Mouse (Mus musculus) spleen, postnatal 36 days (tissue): ENCODE measurements around the gene Pllp.

Experiments
- DNase-seq, 2 experiments: peaks; one replicate each; pipeline ENCODE4 v3.0.0; 2022; ENCODE audit warnings: low spot score in 2 of 2, mixed read lengths in 1 of 2

Pllp gene

DNA sequence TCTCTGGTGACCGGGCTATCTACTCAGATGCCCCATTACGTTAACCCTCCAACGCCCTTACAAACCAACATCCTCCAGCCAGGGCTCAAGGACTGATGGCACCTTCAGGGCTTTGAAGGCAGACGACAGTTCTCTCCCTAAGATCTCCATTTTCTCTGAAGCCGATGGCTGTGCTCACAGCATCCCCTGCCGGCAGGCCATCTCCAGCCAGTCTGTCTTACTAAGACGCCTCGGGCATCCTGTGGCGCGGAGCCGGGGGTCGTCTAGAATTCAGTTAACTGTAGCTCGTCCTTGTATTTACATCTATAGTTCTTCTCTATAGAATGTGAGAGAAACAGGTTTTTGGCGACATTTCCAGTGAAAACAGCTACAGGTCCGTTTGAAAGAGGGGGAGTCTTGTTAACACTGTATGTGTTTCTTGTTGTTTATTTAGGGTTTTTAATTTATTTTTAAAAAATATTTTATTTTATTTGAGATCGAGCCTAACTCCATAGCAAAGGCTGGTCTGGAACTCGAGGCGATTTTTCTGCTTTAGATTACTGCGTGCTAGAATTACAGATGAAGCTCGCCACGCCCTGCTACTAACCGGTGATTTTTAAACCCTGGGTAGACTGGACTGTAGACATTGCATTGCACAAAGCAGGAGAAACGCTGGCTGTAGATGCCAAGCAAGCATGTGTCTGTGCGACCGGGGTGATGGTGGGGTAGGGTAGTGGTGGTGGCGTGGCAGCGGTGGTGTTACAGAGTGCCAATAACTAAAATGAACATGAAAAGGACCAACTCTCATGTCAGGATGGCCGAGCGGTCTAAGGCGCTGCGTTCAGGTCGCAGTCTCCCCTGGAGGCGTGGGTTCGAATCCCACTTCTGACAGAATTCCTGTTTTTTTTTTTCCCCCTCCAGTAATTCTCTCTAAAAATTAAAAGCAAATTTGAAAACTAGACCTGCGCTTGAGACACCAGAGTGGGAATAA, 7.1 kb upstream of the Pllp start:
- peak; percentile 77 to 78 for DNase-seq

GRCm38 (mm10) chr8:94702156-94702555, 6.1 kb upstream of the Pllp start:
- DNase-seq, result no peak

DNA sequence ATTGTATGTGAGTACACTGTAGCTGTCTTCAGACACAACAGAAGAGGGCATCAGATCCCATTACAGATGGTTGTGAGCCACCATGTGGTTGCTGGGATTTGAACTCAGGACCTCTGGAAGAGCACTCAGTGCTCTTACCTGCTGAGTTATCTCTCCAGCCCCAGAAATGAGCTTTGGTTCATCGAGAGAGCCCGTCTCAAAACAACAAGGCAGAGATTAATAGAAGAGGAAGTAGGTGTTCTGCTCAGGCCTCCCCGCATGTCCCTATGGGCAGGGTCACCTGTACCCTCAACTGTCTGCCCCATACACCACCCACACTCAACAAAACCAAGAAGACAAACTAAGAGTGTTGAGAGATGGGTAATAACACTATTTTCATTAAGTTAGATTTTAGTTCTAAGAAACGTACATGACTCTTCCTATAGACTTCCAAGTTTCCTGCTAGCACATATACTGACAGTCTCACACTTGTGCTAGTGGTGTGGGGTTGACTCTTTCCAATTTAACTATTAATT, 4.4 kb upstream of the Pllp start:
- no peak for DNase-seq

DNA sequence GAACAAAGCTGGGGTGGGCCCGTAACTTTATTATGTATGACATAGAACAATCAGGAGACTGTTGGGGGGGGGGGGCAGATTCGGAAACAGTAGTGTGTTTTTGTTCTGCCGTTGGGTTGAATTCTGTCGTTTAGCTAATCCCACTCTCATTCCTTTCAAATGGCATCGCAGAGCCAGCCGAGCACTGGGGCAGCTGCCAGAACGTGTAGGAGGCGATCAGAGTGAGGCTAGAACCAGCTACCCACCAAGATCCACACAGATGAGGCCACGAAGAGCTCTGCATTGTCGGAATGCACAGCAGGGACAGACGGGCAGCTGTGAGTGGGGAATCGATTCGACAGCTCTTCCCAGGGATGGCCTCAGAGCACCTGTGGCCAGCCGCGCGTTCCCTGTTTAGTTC, 3.3 kb upstream of the Pllp start:
- DNase-seq, result no peak

- DNase-seq, result no peak
These were observed 1.9 kb upstream of the Pllp start for GRCm38 (mm10) chr8:94697956-94698355.

GRCm38 (mm10) chr8:94696566-94696965, 488 bp upstream of the Pllp start:
- DNase-seq, result no peak

DNA sequence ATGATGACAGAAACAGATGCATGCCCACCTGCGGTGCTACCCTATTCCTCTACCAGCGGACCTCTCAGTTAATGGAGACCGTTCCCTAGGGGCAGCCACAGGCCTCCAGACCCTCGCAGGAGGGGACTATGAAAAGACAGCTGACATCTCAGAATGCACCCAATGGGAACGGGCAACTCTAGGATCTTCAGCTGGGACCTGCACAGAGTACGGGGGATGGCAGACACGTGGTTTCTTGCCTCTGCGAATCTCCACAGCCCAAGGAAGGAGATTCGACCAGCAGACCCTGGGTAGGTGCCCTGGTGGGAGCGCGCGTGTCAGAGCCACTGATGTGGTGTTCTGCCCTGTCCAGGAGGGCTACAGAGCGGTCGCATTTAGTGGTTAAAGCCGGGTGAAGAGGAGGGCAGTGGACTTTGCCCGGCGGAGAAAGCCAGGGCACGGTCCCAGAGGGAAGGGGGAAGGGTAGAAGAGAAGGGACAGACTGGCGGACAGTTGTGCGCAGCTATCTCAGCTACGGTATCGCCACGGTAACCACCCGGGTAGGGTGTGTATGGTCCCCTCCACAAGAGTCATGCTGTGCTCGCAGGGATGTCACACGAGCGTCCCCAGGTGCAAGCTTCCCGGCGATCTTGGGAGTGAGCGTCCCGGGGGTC, 611 bp downstream of the Pllp start:
- DNase-seq, result no peak

DNA sequence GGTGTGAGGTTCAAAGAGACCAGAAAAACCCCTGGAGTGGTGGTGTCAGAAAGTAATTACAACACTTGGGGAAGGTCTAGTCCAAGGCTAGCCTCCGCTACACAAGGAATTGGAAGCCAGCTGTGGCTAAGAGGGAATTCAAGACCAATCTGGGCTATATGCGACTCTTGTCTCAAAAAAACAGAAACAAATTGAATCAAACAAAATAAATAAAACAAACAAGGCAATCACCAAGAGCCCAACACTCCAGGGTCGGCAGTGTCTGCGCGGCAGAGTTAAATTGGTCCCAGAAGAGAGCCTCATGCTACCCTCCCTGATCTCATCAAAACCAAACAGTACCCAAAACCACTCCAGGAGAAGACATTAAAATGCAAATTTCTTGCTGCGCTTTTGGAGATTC, 1.4 kb downstream of the Pllp start:
- DNase-seq, result no peak

GRCm38 (mm10) chr8:94685953-94686352, 10.1 kb downstream of the Pllp start:
- DNase-seq, result no peak

GRCm38 (mm10) chr8:94684287-94684686, 11.8 kb downstream of the Pllp start:
- no peak for DNase-seq

DNA sequence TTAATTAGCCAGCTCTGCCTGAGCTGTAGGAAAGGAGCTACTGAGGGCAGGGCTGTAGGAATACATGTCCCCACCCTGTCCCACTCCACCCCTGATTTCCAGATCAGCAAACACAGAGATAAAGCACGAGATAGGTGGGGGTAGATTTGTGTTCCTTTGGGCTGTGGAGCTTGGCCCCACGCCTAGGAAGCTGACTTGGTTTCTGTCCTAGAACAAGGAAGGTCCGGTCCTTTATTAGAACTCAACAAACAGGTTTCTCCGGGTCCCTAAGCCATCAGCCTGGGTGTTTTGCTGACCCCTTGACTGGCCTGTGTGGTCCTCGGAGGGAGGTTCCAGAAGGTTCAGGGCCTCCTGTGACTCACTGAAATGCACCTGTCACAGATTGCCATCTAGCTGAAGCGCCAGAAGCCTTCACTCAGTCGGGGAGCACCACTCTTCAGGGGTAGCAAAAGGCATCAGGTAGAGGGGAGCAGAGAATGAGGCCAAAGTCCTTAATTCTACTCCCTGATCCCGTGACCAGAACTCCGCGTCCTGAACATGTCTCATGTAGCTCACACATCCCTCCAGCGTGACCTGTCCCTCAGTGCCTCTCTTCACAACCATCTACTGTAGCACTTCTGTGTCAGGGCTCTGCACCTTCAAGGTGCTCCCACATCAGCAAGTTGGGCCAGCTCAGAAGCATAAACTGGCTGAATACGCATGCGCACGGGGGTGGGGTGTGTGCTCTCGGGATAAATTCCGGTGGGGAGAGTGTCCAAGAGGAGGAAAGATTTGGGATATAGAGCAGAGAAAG, 13.2 kb downstream of the Pllp start:
- DNase-seq, result no peak

DNA sequence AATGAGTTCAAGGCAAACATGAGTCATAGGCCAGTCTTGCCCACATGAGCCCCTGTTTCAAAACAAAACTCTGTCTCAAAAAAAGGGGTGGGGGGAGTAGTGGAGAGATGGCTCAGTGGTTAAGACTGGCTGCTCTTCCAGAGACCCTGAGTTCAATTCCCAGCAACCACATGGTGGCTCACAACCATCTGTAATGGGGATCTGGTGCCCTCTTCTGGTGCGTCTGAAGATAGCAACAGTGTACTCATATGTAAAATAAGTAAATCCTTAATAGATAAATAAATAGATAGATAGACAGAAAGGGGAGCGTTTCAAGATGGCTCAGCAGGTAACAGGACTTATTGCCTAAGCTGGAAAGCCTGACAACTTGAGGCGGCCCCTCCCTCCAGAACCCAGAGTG, 15.7 kb downstream of the Pllp start:
- no peak for DNase-seq

DNA sequence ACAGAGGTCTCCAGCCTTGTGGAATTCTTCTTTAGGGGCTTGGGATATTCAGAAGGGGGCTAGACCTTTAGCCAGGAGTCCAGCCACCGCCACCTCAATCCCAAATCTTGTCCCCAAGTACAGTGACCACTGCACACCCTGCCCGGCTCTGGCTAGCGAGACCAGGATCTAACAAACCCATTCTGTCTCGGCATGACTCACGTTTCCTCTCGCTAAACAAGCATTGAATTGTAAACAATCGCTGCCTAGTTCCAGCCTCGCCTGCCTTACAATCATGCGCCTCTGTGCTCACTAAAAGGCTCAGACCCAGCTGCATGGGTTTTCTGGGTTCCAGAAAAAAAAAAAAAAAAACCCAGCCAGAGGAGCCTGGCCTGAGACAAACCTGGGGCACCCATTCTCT, 17.5 kb downstream of the Pllp start:
- no peak for DNase-seq

GRCm38 (mm10) chr8:94675923-94676322, 20.2 kb downstream of the Pllp start:
- DNase-seq, result no peak

DNA sequence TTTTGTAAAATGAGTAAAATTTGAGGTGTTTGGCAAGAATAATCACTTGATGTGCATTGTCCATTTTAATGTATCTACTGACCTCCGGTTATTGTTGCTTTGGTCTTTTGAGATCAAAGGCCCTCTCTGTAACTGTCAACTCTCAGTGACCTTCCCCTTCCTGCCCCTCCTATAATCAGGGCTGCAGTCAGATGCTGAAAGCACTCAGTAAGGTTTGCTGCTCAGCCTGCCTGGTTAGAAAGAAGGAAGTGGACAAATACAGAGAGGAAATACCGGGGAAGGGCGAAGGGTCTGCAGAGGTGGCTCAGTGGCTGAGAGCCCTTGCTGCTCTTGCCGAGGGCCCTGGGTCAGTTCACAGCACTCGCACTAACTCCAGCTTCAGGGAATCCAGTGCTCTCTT, 21.7 kb downstream of the Pllp start:
- DNase-seq, result peak in 1 of 2 experiments; percentile 21

GRCm38 (mm10) chr8:94666456-94667308, 29.4 kb downstream of the Pllp start, which contains the start of gene Arl2bp:
Gene Arl2bp (plus strand): TSS chr8:94666600.
- peak; percentile 93 to 94 for DNase-seq

DNA sequence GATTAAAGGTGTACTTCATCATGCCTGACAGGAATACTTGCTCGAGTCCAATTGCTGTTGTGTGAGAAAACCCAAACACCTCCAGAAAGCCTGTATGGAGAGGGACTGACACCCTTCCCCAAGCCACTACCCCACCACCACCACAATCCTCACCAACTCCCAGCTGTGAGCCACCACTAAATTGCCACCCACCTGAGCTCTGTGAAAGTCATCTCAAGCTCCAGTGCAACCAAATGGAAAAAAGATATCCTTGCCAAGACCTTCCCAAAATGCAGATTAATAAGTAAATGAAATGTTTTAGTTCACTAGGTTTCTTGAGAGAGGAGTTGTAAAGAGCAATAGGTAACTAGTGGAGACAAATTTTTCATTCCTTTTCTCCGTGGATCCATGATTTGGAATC, 31.4 kb downstream of the Pllp start:
- DNase-seq, result no peak

GRCm38 (mm10) chr8:94660418-94660817, 35.7 kb downstream of the Pllp start:
- no peak for DNase-seq

- DNase-seq, result no peak
These were observed 38.0 kb downstream of the Pllp start for GRCm38 (mm10) chr8:94658031-94658430.

DNA sequence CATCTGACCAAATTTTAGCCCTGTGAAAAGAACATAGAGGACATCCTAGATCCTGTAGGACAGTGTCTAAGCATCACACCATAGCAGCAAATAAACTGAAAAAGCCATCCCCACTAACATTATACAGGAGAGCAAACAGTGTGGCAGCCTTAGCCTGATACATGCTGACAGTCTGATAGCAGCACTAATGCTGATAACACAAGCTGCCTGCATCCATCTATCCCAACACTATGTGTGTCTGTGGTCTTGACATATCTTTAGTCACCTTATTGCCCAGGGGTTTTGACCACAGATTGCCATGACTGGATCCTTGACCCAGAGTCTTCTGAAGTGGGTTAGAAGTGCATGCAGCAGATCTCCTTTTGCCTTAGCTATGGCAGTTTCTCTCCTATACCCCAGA, 41.1 kb downstream of the Pllp start:
- no peak for DNase-seq

- no peak for DNase-seq
These were observed 43.1 kb downstream of the Pllp start for GRCm38 (mm10) chr8:94652951-94653350.
